Mouse (Mus musculus) CD4-positive, CD25-positive, alpha-beta regulatory T cell, adult 4 months (primary cell): ENCODE measurements around the gene Ppm1d. TPM values are rescaled to one million over a fixed set of nuclear protein-coding genes. Genes with fewer than 3 reads are reported as not detected.

ENCODE experiments used
- polyA plus RNA-seq, 2 experiments: library from polyadenylated mRNA; unstranded; fragments of 100-300 nt; shearing (Covaris generic); gene quantifications; one replicate each; pipeline ENCODE4 v1.2.1; 2017

The Ppm1d gene
- polyA plus RNA-seq, 2 experiments from 2014 or later, result 3.0 to 5.2 TPM

Other genes with a start within 250 kb of the Ppm1d start
- gene Usp32, start 171.1 kb upstream of the Ppm1d start, polyA plus RNA-seq, result 10 to 100 TPM; 10.9 to 15.6 TPM
- not detected for gene 1700125H20Rik, start 140.8 kb upstream of the Ppm1d start, polyA plus RNA-seq
- 10 to 100 TPM; 15.0 to 19.2 TPM for gene Appbp2, start 76.1 kb upstream of the Ppm1d start, polyA plus RNA-seq
- 10 to 100 TPM; 56.0 to 63.1 TPM for gene Bcas3, start 41.9 kb downstream of the Ppm1d start, polyA plus RNA-seq